In genomic region chr17:23770896-23771283, GRCm38 (mm10) we compare ENCODE assay signal across 8 mouse cellular contexts. TPM values are rescaled to one million over a fixed set of nuclear protein-coding genes. Genes with fewer than 3 reads are reported as not detected.
DNase-seq lines count a peak whose midpoint lies in the region; ATAC-seq lines count a peak whose summit lies in the region.

No protein-coding gene starts in this region.

- ATAC-seq in CD4-positive, CD25-positive, alpha-beta regulatory T cell, adult 4 months = peak; percentile 2
- ATAC-seq in embryonic facial prominence, embryonic 11.5 days (replicated peaks; ENCODE audit: insufficient number of reproducible peaks, low FRiP score, low TSS enrichment, low read depth) = no peak; the same call in 1 of the 2 replicates
- peak; percentile 47; the same call in 1 of the 2 replicates for ATAC-seq in midbrain, embryonic 15.5 days (replicated peaks)

- no peaks in the 10 kb centered on the region for H3K27me3 ChIP-seq in heart, embryonic 10.5 days (ENCODE audit: insufficient read depth, poor library complexity, severe bottlenecking)
- no peaks in the 10 kb centered on the region for H3K27me3 ChIP-seq in embryonic facial prominence, embryonic 11.5 days (ENCODE audit: control insufficient read depth, insufficient read depth, low read length)
- H3K27me3 ChIP-seq in limb, embryonic 10.5 days (ENCODE audit: low read depth, poor library complexity, severe bottlenecking) = no peaks in the 10 kb centered on the region
- H3K27me3 ChIP-seq in midbrain, embryonic 15.5 days (replicated peaks) = no peaks in the 10 kb centered on the region

- 1% methylated on average over 19 of the region's 19 CpGs for WGBS in heart, embryonic 10.5 days
- WGBS in embryonic facial prominence, embryonic 11.5 days = 1% methylated on average over 19 of the region's 19 CpGs
- WGBS in limb, embryonic 10.5 days = 1% methylated on average over 19 of the region's 19 CpGs
- WGBS in midbrain, embryonic 15.5 days = under 1% methylated on average over 19 of the region's 19 CpGs

- H3K4me3 ChIP-seq in heart, embryonic 10.5 days = peak overlapping the region; percentile 84
- H3K4me3 ChIP-seq in embryonic facial prominence, embryonic 11.5 days (ENCODE audit: low read depth, low read length) = peak overlapping the region; percentile 76
- H3K4me3 ChIP-seq in limb, embryonic 10.5 days = peak overlapping the region; percentile 75
- peak overlapping the region; percentile 94 for H3K4me3 ChIP-seq in midbrain, embryonic 15.5 days

- peak overlapping the region; percentile 94 for H3K9ac ChIP-seq in embryonic facial prominence, embryonic 11.5 days (replicated peaks; ENCODE audit: low read length)
- peak overlapping the region; percentile 98 for H3K9ac ChIP-seq in midbrain, embryonic 15.5 days

- no peak for DNase-seq in heart, embryonic 10.5 days (ENCODE audit: low spot score)
- DNase-seq in heart, adult 18-20 months = no peak
- DNase-seq in embryonic facial prominence, embryonic 11.5 days (ENCODE audit: low spot score) = peak; percentile 35
- DNase-seq in limb, embryonic 10.5 days (ENCODE audit: low spot score) = no peak
- DNase-seq in adrenal gland, postnatal 10 days = no peak
- no peak for DNase-seq in testis, postnatal 14 days (ENCODE audit: low spot score)

- H3K4me2 ChIP-seq in embryonic facial prominence, embryonic 11.5 days (ENCODE audit: low read depth, low read length) = peak overlapping the region; percentile 57
- H3K4me2 ChIP-seq in midbrain, embryonic 15.5 days = peak overlapping the region; percentile 69

- H3K9me3 ChIP-seq in heart, embryonic 10.5 days = no peaks in the 10 kb centered on the region
- H3K9me3 ChIP-seq in embryonic facial prominence, embryonic 11.5 days (replicated peaks; ENCODE audit: control insufficient read depth, low read length) = no peaks in the 10 kb centered on the region
- no peaks in the 10 kb centered on the region for H3K9me3 ChIP-seq in limb, embryonic 10.5 days (replicated peaks)
- no peaks in the 10 kb centered on the region for H3K9me3 ChIP-seq in midbrain, embryonic 15.5 days

- peak overlapping the region; percentile 95 for H3K27ac ChIP-seq in heart, embryonic 10.5 days
- peak overlapping the region; percentile 53; the same call in 1 of the 2 replicates for H3K27ac ChIP-seq in embryonic facial prominence, embryonic 11.5 days (replicated peaks; ENCODE audit: low read depth, low read length)
- H3K27ac ChIP-seq in limb, embryonic 10.5 days = peak overlapping the region; percentile 95
- H3K27ac ChIP-seq in midbrain, embryonic 15.5 days = peak overlapping the region; percentile 93

- H3K36me3 ChIP-seq in heart, embryonic 10.5 days = peaks cover 17% of the 10 kb centered on the region
- H3K36me3 ChIP-seq in embryonic facial prominence, embryonic 11.5 days (replicated peaks; ENCODE audit: control insufficient read depth, insufficient read depth, low read depth, low read length) = no peaks in the 10 kb centered on the region
- H3K36me3 ChIP-seq in limb, embryonic 10.5 days = peaks cover 38% of the 10 kb centered on the region
- H3K36me3 ChIP-seq in midbrain, embryonic 15.5 days (replicated peaks) = 0 out of 2 replicates have a peak, but pooled peaks cover 2% of the 10 kb centered on the region

- peaks cover 15% of the 10 kb centered on the region for H3K4me1 ChIP-seq in heart, embryonic 10.5 days
- H3K4me1 ChIP-seq in embryonic facial prominence, embryonic 11.5 days (ENCODE audit: control insufficient read depth, insufficient read depth, low read length) = no peaks in the 10 kb centered on the region
- peaks cover 15% of the 10 kb centered on the region for H3K4me1 ChIP-seq in limb, embryonic 10.5 days
- H3K4me1 ChIP-seq in midbrain, embryonic 15.5 days = peaks cover 27% of the 10 kb centered on the region

RNA-seq across cellular contexts. Expression of gene Flywch1, which starts 0.5 kb away (rescaled TPM):
- polyA plus RNA-seq in heart, embryonic 10.5 days (2016; fragmentation: Nextera tagmentation; extraction: Ambion mirVana) = 97.9 and 117 TPM in 2 replicates
- 10 to 100 TPM; 38.1 to 40.7 TPM for total RNA-seq in heart, adult 18-20 months (2021)
- polyA plus RNA-seq in CD4-positive, CD25-positive, alpha-beta regulatory T cell, adult 4 months (2017; shearing (Covaris generic)) = 10 to 100 TPM; 15.1 to 21.4 TPM
- polyA plus RNA-seq in embryonic facial prominence, embryonic 11.5 days (2014; fragmentation: Nextera tagmentation; extraction: Ambion mirVana) = 88.3 and 103 TPM in 2 replicates
- polyA plus RNA-seq in limb, embryonic 10.5 days (2016; fragmentation: Nextera tagmentation; extraction: Ambion mirVana) = 177 and 183 TPM in 2 replicates
- polyA plus RNA-seq in midbrain, embryonic 15.5 days (2015; fragmentation: Nextera tagmentation; extraction: Ambion mirVana) = 242 and 257 TPM in 2 replicates
- 10 to 100 TPM; 43.9 to 49.0 TPM for total RNA-seq in adrenal gland, postnatal 10 days (2021)

RNA-seq across cellular contexts. Expression of gene Flywch2, which starts 15.0 kb away (rescaled TPM):
- polyA plus RNA-seq in heart, embryonic 10.5 days (2016; fragmentation: Nextera tagmentation; extraction: Ambion mirVana) = 9.0 and 20.3 TPM in 2 replicates
- total RNA-seq in heart, adult 18-20 months (2021) = under 1 TPM in 1 of 2 experiments, not detected in 1; 0.55 TPM
- 1 to 10 TPM; 3.4 to 3.5 TPM for polyA plus RNA-seq in CD4-positive, CD25-positive, alpha-beta regulatory T cell, adult 4 months (2017; shearing (Covaris generic))
- 35.4 and 45.5 TPM in 2 replicates for polyA plus RNA-seq in embryonic facial prominence, embryonic 11.5 days (2014; fragmentation: Nextera tagmentation; extraction: Ambion mirVana)
- 37.5 and 54.1 TPM in 2 replicates for polyA plus RNA-seq in limb, embryonic 10.5 days (2016; fragmentation: Nextera tagmentation; extraction: Ambion mirVana)
- polyA plus RNA-seq in midbrain, embryonic 15.5 days (2015; fragmentation: Nextera tagmentation; extraction: Ambion mirVana) = 90.1 and 90.2 TPM in 2 replicates
- 1 to 10 TPM; 8.0 to 9.5 TPM for total RNA-seq in adrenal gland, postnatal 10 days (2021)

RNA-seq across cellular contexts. Expression of gene Srrm2, which starts 19.4 kb away (rescaled TPM):
- 342 and 505 TPM in 2 replicates for polyA plus RNA-seq in heart, embryonic 10.5 days (2016; fragmentation: Nextera tagmentation; extraction: Ambion mirVana)
- total RNA-seq in heart, adult 18-20 months (2021) = 100 to 1,000 TPM; 125 to 153 TPM
- 100 to 1,000 TPM; 289 to 316 TPM for polyA plus RNA-seq in CD4-positive, CD25-positive, alpha-beta regulatory T cell, adult 4 months (2017; shearing (Covaris generic))
- polyA plus RNA-seq in embryonic facial prominence, embryonic 11.5 days (2014; fragmentation: Nextera tagmentation; extraction: Ambion mirVana) = 346 and 389 TPM in 2 replicates
- 562 and 563 TPM in 2 replicates for polyA plus RNA-seq in limb, embryonic 10.5 days (2016; fragmentation: Nextera tagmentation; extraction: Ambion mirVana)
- 552 and 579 TPM in 2 replicates for polyA plus RNA-seq in midbrain, embryonic 15.5 days (2015; fragmentation: Nextera tagmentation; extraction: Ambion mirVana)
- 100 to 1,000 TPM; 365 to 601 TPM for total RNA-seq in adrenal gland, postnatal 10 days (2021)

RNA-seq across cellular contexts. Expression of gene Kremen2, which starts 25.3 kb away (rescaled TPM):
- 0.43 and 1.9 TPM in 2 replicates for polyA plus RNA-seq in heart, embryonic 10.5 days (2016; fragmentation: Nextera tagmentation; extraction: Ambion mirVana)
- under 1 TPM; 0.15 to 0.18 TPM for total RNA-seq in heart, adult 18-20 months (2021)
- polyA plus RNA-seq in CD4-positive, CD25-positive, alpha-beta regulatory T cell, adult 4 months (2017; shearing (Covaris generic)) = 1 to 10 TPM; 1.8 to 2.4 TPM
- polyA plus RNA-seq in embryonic facial prominence, embryonic 11.5 days (2014; fragmentation: Nextera tagmentation; extraction: Ambion mirVana) = 8.1 and 11.7 TPM in 2 replicates
- polyA plus RNA-seq in limb, embryonic 10.5 days (2016; fragmentation: Nextera tagmentation; extraction: Ambion mirVana) = 13.8 and 19.5 TPM in 2 replicates
- 1.4 and 1.5 TPM in 2 replicates for polyA plus RNA-seq in midbrain, embryonic 15.5 days (2015; fragmentation: Nextera tagmentation; extraction: Ambion mirVana)
- total RNA-seq in adrenal gland, postnatal 10 days (2021) = not detected

RNA-seq across cellular contexts. Expression of gene Paqr4, which starts 30.2 kb away (rescaled TPM):
- 8.7 and 9.3 TPM in 2 replicates for polyA plus RNA-seq in heart, embryonic 10.5 days (2016; fragmentation: Nextera tagmentation; extraction: Ambion mirVana)
- total RNA-seq in heart, adult 18-20 months (2021) = 10 to 100 TPM; 22.9 to 29.2 TPM
- polyA plus RNA-seq in CD4-positive, CD25-positive, alpha-beta regulatory T cell, adult 4 months (2017; shearing (Covaris generic)) = 1 to 10 TPM; 2.0 to 2.5 TPM
- 11.8 and 12.1 TPM in 2 replicates for polyA plus RNA-seq in embryonic facial prominence, embryonic 11.5 days (2014; fragmentation: Nextera tagmentation; extraction: Ambion mirVana)
- 5.9 and 9.0 TPM in 2 replicates for polyA plus RNA-seq in limb, embryonic 10.5 days (2016; fragmentation: Nextera tagmentation; extraction: Ambion mirVana)
- polyA plus RNA-seq in midbrain, embryonic 15.5 days (2015; fragmentation: Nextera tagmentation; extraction: Ambion mirVana) = 70.9 and 72.6 TPM in 2 replicates
- 10 to 100 TPM; 12.6 to 14.9 TPM for total RNA-seq in adrenal gland, postnatal 10 days (2021)
